Mouse (Mus musculus) thymus, adult 2 months (tissue): Measurements from ENCODE around the gene Cog6. TPM values are rescaled to one million over a fixed set of nuclear protein-coding genes. Genes with fewer than 3 reads are reported as not detected.
A peak's percentile ranks its signal among the peaks of the same experiment; 100 is the strongest.

Source experiments
- DNase-seq: peaks from one replicate; pipeline ENCODE4 v3.0.0; 2021
- H3K27ac ChIP-seq: fragments of 200-500 bp; 2 replicates; pipeline ENCODE4 v1.5.1; 2012; ENCODE audit warnings: low read length, control low read depth; ENCODE audit not compliant: control insufficient read depth, insufficient read depth
- H3K27me3 ChIP-seq: fragments of 200-500 bp; 2 replicates; pipeline ENCODE4 v1.6.1; 2012; ENCODE audit warnings: mild to moderate bottlenecking, low read length, moderate library complexity, mixed read lengths; ENCODE audit not compliant: control insufficient read depth, insufficient read depth
- H3K36me3 ChIP-seq: fragments of 200-500 bp; 2 replicates; pipeline ENCODE4 v1.6.1; 2012; ENCODE audit warnings: mild to moderate bottlenecking, low read length, moderate library complexity; ENCODE audit not compliant: control insufficient read depth, insufficient read depth
- H3K4me1 ChIP-seq: fragments of 200-500 bp; replicated peaks from 2 replicates; pipeline ENCODE4 v1.6.1; 2012; ENCODE audit warnings: low read length; ENCODE audit not compliant: control insufficient read depth, insufficient read depth
- H3K4me3 ChIP-seq: fragments of 200-500 bp; 2 replicates; pipeline ENCODE4 v1.5.1; 2012; ENCODE audit warnings: mild to moderate bottlenecking, low read length, control low read depth, moderate library complexity; ENCODE audit not compliant: control insufficient read depth, insufficient read depth
- CTCF ChIP-seq: fragments of 200-500 bp; IDR thresholded peaks from 2 replicates; pipeline ENCODE4 v1.5.1; 2012; ENCODE audit warnings: mild to moderate bottlenecking, control low read depth, low read length, moderate library complexity, borderline replicate concordance; ENCODE audit not compliant: control insufficient read depth, poor library complexity, insufficient read depth; ENCODE audit errors: extremely low read depth
- POLR2A ChIP-seq: fragments of 200-500 bp; IDR thresholded peaks from 2 replicates; pipeline ENCODE4 v1.6.1; 2012; ENCODE audit warnings: mild to moderate bottlenecking, low read length, control low read depth, moderate library complexity; ENCODE audit not compliant: control insufficient read depth, poor library complexity, insufficient read depth; ENCODE audit errors: extremely low read depth
- WGBS: fragments of 180-500 bp; shearing (Covaris S2); methylation state at CpG from one replicate; pipeline ENCODE4 v1.1.7; 2018; 5-methylcytosine and 5-hydroxymethylcytosine counted together
- polyA plus RNA-seq: library from polyadenylated mRNA; depleted of rRNA; stranded (reverse); fragments of >200 nt; gene quantifications from 2 replicates; pipeline ENCODE4 v1.2.3, GENCODE M21; 2012

The Cog6 gene
- polyA plus RNA-seq, 1 experiment: 26.8 TPM

- Histone ChIP-seq H3K4me1 (peaks cover 8% of the 10 kb centered on the region), H3K27ac (no peak overlapping the region), H3K4me3 (no peak overlapping the region), H3K27me3 (peaks cover 17% of the 10 kb centered on the region), H3K36me3 (no peaks in the 10 kb centered on the region)
- WGBS: 36% methylated on average over 9 of the region's 9 CpGs
- DNase-seq: no peak
- TF ChIP-seq POLR2A (no peak), CTCF (no peak)
These were observed 25.2 kb upstream of the Cog6 start for GRCm38 (mm10) chr3:53042240-53042567.

- Histone ChIP-seq H3K4me1 (peaks cover 10% of the 10 kb centered on the region), H3K27ac (no peak within 1 kb of the TSS), H3K36me3 (no peaks in the 10 kb centered on the region), H3K4me3 (peak within 1 kb of the TSS; percentile 42), H3K27me3 (peaks cover 17% of the 10 kb centered on the region)
- TF ChIP-seq POLR2A (no peak), CTCF (no peak)
- WGBS: 1% methylated on average over 58 of the region's 58 CpGs
- peak; percentile 45 for DNase-seq
These were observed 24.6 kb upstream of the Cog6 start, which contains the start of gene Lhfp for GRCm38 (mm10) chr3:53041411-53042239. TSS of gene Lhfp (plus strand) at chr3:53041528.

- Histone ChIP-seq H3K4me3 (peak overlapping the region; percentile 20), H3K4me1 (peaks cover 12% of the 10 kb centered on the region), H3K36me3 (no peaks in the 10 kb centered on the region), H3K27ac (no peak overlapping the region), H3K27me3 (peaks cover 17% of the 10 kb centered on the region)
- 18% methylated on average over 17 of the region's 17 CpGs for WGBS
- no peak for DNase-seq
- TF ChIP-seq POLR2A: no peak
- no peak for TF ChIP-seq CTCF
These were observed 23.8 kb upstream of the Cog6 start for GRCm38 (mm10) chr3:53040593-53041410.

GRCm38 (mm10) chr3:53039746-53040145 lies 22.7 kb upstream of the Cog6 start:
- 86% methylated on average over 8 of the region's 8 CpGs for WGBS
- Histone ChIP-seq H3K4me1 (peaks cover 12% of the 10 kb centered on the region), H3K27me3 (peaks cover 17% of the 10 kb centered on the region), H3K27ac (no peak overlapping the region), H3K4me3 (no peak overlapping the region), H3K36me3 (no peaks in the 10 kb centered on the region)
- TF ChIP-seq POLR2A (no peak), CTCF (no peak)
- DNase-seq: no peak

GRCm38 (mm10) chr3:53038913-53039312 lies 21.9 kb upstream of the Cog6 start:
- 77% methylated on average over 5 of the region's 5 CpGs for WGBS
- Histone ChIP-seq H3K27me3 (peaks cover 15% of the 10 kb centered on the region), H3K4me1 (peaks cover 12% of the 10 kb centered on the region), H3K36me3 (no peaks in the 10 kb centered on the region), H3K4me3 (no peak overlapping the region), H3K27ac (no peak overlapping the region)
- TF ChIP-seq POLR2A (no peak), CTCF (no peak)
- no peak for DNase-seq

- peaks cover 22% of the 10 kb centered on the region for H3K4me1 ChIP-seq
- H3K27ac ChIP-seq: no peak overlapping the region
- DNase-seq: no peak
- no peaks in the 10 kb centered on the region for H3K36me3 ChIP-seq
- H3K4me3 ChIP-seq: no peak overlapping the region
- no peak for TF ChIP-seq POLR2A
- TF ChIP-seq CTCF: no peak
- H3K27me3 ChIP-seq: peaks cover 12% of the 10 kb centered on the region; the same call in 1 of the 2 replicates
- 68% methylated on average over 7 of the region's 7 CpGs for WGBS
These were observed 19.9 kb upstream of the Cog6 start for GRCm38 (mm10) chr3:53036941-53037340.

- no peak for TF ChIP-seq POLR2A
- TF ChIP-seq CTCF: no peak
- peaks cover 22% of the 10 kb centered on the region for H3K4me1 ChIP-seq
- no peaks in the 10 kb centered on the region for H3K36me3 ChIP-seq
- 38% methylated on average over 5 of the region's 5 CpGs for WGBS
- H3K27ac ChIP-seq: no peak overlapping the region
- peaks cover 5% of the 10 kb centered on the region; the same call in 1 of the 2 replicates for H3K27me3 ChIP-seq
- no peak overlapping the region for H3K4me3 ChIP-seq
- DNase-seq: no peak
These were observed 19.0 kb upstream of the Cog6 start for GRCm38 (mm10) chr3:53036076-53036475.
